Mouse (Mus musculus): Measurements from ENCODE around the gene Lrrc75b.

GRCm38 (mm10) chr10:75564687-75565265 lies 4.6 kb upstream of the Lrrc75b start:
- TF ChIP-seq CTCF (IDR thresholded peaks at IDR 0.05; ENCODE audit: low read depth) (no peak), EP300 (IDR thresholded peaks at IDR 0.05; ENCODE audit: low read depth) (no peak)

All from liver, embryonic 14.5 days (tissue).